Mouse (Mus musculus) liver, embryonic 14.5 days (tissue): ENCODE measurements at regions not wholly inside any gene's neighbourhood (a gene's known extent, or its start where the extent isn't known, plus 50 kb on each side); places are given as distances from the start of the nearest gene placed in this dataset.

Experiments
- ATAC-seq: fragments of 200-750 bp; cut with Nextera tagmentation; 2 replicates; pipeline ENCODE4 v1.8.0; 2017; ENCODE audit warnings: moderate number of reproducible peaks, mild to moderate bottlenecking, moderate library complexity; ENCODE audit not compliant: insufficient read depth
- DNase-seq, 3 experiments: peaks; one replicate each; pipeline ENCODE4 v3.0.0-alpha.2; 2012 to 2013; ENCODE audit warnings: low read depth in 3 of 3, low spot score in 3 of 3
- H3K27ac ChIP-seq: fragments of 300-500 bp; sonication (generic); 2 replicates; pipeline ENCODE4 v1.5.1; 2014; ENCODE audit warnings: moderate library complexity, mild to moderate bottlenecking, control low read depth, inconsistent platforms
- H3K27me3 ChIP-seq: fragments of 300-500 bp; sonication (generic); 2 replicates; pipeline ENCODE4 v1.6.1; 2014; ENCODE audit warnings: mild to moderate bottlenecking, low read length, moderate library complexity; ENCODE audit not compliant: control insufficient read depth, insufficient read depth
- H3K36me3 ChIP-seq: fragments of 300-500 bp; sonication (generic); replicated peaks from 2 replicates; pipeline ENCODE4 v1.6.1; 2014; ENCODE audit warnings: low read depth; ENCODE audit not compliant: control insufficient read depth, insufficient read depth
- H3K4me1 ChIP-seq, 2 experiments: fragments of 200-500 bp in 1 of 2; fragments of 300-500 bp in 1 of 2; sonication (generic) in 1 of 2; replicated peaks; 2 replicates each; pipeline ENCODE4 v1.6.1; 2012 to 2014; ENCODE audit warnings: antibody characterized with exemption in 1 of 2, inconsistent platforms in 1 of 2, low read length in 1 of 2; ENCODE audit not compliant: control insufficient read depth in 2 of 2, insufficient read depth in 2 of 2
- H3K4me2 ChIP-seq: fragments of 300-500 bp; sonication (generic); 2 replicates; pipeline ENCODE4 v1.6.1; 2014; ENCODE audit warnings: low read depth, mild to moderate bottlenecking, control low read depth, moderate library complexity
- H3K4me3 ChIP-seq, 2 experiments: fragments of 200-500 bp in 1 of 2; fragments of 300-500 bp in 1 of 2; sonication (generic) in 1 of 2; 2 replicates each; pipeline ENCODE4 v1.5.1; 2012 to 2014; ENCODE audit warnings: low read depth in 2 of 2, low read length in 2 of 2, mild to moderate bottlenecking in 2 of 2, control low read depth in 1 of 2, inconsistent platforms in 1 of 2, moderate library complexity in 1 of 2; ENCODE audit not compliant: insufficient read depth in 1 of 2
- H3K9ac ChIP-seq: fragments of 300-500 bp; sonication (generic); replicated peaks from 2 replicates; pipeline ENCODE4 v1.6.1; 2014; ENCODE audit warnings: mild to moderate bottlenecking, control low read depth, moderate library complexity
- H3K9me3 ChIP-seq: fragments of 300-500 bp; sonication (generic); 2 replicates; pipeline ENCODE4 v1.6.1; 2016; ENCODE audit warnings: low read length, mixed read lengths; ENCODE audit not compliant: control insufficient read depth
- CTCF ChIP-seq: IDR thresholded peaks from 2 replicates; pipeline ENCODE4 v1.5.1; 2016; ENCODE audit warnings: antibody characterized with exemption, low read depth, control low read depth
- EP300 ChIP-seq: IDR thresholded peaks from 2 replicates; pipeline ENCODE4 v1.6.1; 2016; ENCODE audit warnings: antibody characterized with exemption, low read depth
- WGBS: fragments of 180-500 bp; shearing (Covaris S2); extraction: QIAGEN DNeasy Blood & Tissue Kit; methylation state at CpG from one replicate; pipeline ENCODE4 v1.1.7; 2014; ENCODE audit not compliant: insufficient replicate concordance; 5-methylcytosine and 5-hydroxymethylcytosine counted together

- H3K36me3 ChIP-seq, result no peaks in the 10 kb centered on the region
- no peaks in the 10 kb centered on the region for H3K9me3 ChIP-seq
- H3K4me1 ChIP-seq, result peaks cover 0 to 4% of the 10 kb centered on the region in 2 experiments; a peak in 2 of 4 replicates
- no peaks in the 10 kb centered on the region for H3K27me3 ChIP-seq
- H3K4me2 ChIP-seq, result no peak overlapping the region
- H3K4me3 ChIP-seq, result no peak overlapping the region
- no peak overlapping the region for H3K27ac ChIP-seq
- WGBS, result 59% methylated on average over 6 of the region's 6 CpGs
- TF ChIP-seq CTCF (no peak), EP300 (no peak)
- ATAC-seq, result no peak
- H3K9ac ChIP-seq, result no peak overlapping the region
- DNase-seq, result no peak
These were observed 107.5 kb upstream of the Krtap11-1 start for GRCm38 (mm10) chr16:89678446-89679015.

GRCm38 (mm10) chr16:89675009-89675785, 104.2 kb upstream of the Krtap11-1 start:
- Histone ChIP-seq H3K4me1 (peaks cover 0 to 4% of the 10 kb centered on the region in 2 experiments; a peak in 2 of 4 replicates), H3K27ac (no peak overlapping the region), H3K4me3 (no peak overlapping the region), H3K4me2 (0 out of 2 replicates have a peak overlapping the region, but pooled peaks have one; percentile 0), H3K27me3 (no peaks in the 10 kb centered on the region), H3K36me3 (no peaks in the 10 kb centered on the region), H3K9ac (no peak overlapping the region), H3K9me3 (no peaks in the 10 kb centered on the region)
- TF ChIP-seq EP300 (no peak), CTCF (no peak)
- DNase-seq, result no peak
- ATAC-seq, result peak; percentile 80
- 20% methylated on average over 13 of the region's 13 CpGs for WGBS

- no peak for TF ChIP-seq EP300
- TF ChIP-seq CTCF, result no peak
- H3K36me3 ChIP-seq, result no peaks in the 10 kb centered on the region
- ATAC-seq (no peak), DNase-seq (no peak)
- H3K27me3 ChIP-seq, result no peaks in the 10 kb centered on the region
- WGBS, result 78% methylated on average over 16 of the region's 16 CpGs
- no peak overlapping the region for H3K4me3 ChIP-seq
- H3K9ac ChIP-seq, result no peak overlapping the region
- no peaks in the 10 kb centered on the region for H3K9me3 ChIP-seq
- H3K4me1 ChIP-seq, result peaks cover 0 to 4% of the 10 kb centered on the region in 2 experiments; a peak in 2 of 4 replicates
- no peak overlapping the region for H3K4me2 ChIP-seq
- no peak overlapping the region for H3K27ac ChIP-seq
These were observed 103.3 kb upstream of the Krtap11-1 start for GRCm38 (mm10) chr16:89674159-89674902.

- Histone ChIP-seq H3K4me1 (peaks cover 0 to 4% of the 10 kb centered on the region in 2 experiments; a peak in 2 of 4 replicates), H3K9me3 (no peaks in the 10 kb centered on the region), H3K27me3 (no peaks in the 10 kb centered on the region), H3K36me3 (no peaks in the 10 kb centered on the region), H3K9ac (no peak overlapping the region), H3K27ac (no peak overlapping the region), H3K4me2 (no peak overlapping the region), H3K4me3 (no peak overlapping the region)
- 64% methylated on average over 9 of the region's 9 CpGs for WGBS
- TF ChIP-seq EP300 (no peak), CTCF (no peak)
- no peak for DNase-seq
- ATAC-seq, result no peak
These were observed 100.3 kb upstream of the Krtap11-1 start for GRCm38 (mm10) chr16:89671188-89671726.

- no peaks in the 10 kb centered on the region for H3K27me3 ChIP-seq
- 51% methylated on average over 2 of the region's 2 CpGs for WGBS
- no peak for DNase-seq
These were observed 89.1 kb upstream of the Krtap11-1 start for GRCm38 (mm10) chr16:89660071-89660470.

More at GRCm38 (mm10) chr16:89660071-89660470, 89.1 kb upstream of the Krtap11-1 start:
- H3K4me1 ChIP-seq, result no peaks in the 10 kb centered on the region
- TF ChIP-seq EP300 (no peak), CTCF (no peak)
- no peak for ATAC-seq
- H3K36me3 ChIP-seq, result no peaks in the 10 kb centered on the region
- H3K9ac ChIP-seq, result no peak overlapping the region
- no peak overlapping the region for H3K4me3 ChIP-seq
- H3K9me3 ChIP-seq, result no peaks in the 10 kb centered on the region
- H3K27ac ChIP-seq, result no peak overlapping the region
- no peak overlapping the region for H3K4me2 ChIP-seq
